Mouse (Mus musculus): ENCODE data around the gene Glmn. TPM values are rescaled to one million over a fixed set of nuclear protein-coding genes. Genes with fewer than 3 reads are reported as not detected.

The Glmn gene
- total RNA-seq, 1 experiment: 14.7 TPM

DNA sequence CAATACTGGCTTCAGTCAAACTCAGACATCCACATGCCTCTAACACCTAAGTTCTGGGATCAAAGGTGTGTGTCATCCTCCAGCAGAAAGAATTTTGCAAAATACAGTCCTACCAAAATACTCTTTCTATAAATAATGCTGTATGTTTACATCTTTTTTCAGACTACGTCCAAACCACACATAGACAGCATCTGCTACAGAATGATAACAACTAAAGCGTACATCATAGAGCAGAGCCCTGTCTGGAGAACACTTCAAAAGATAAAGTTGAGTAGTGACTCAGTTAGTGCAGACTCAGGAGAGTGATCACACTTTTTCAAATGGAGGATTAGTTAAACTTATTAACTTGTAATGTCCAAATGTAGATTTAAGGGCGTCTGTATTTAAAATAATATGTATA, 49.7 kb downstream of the Glmn start:
- Histone ChIP-seq H3K9ac (ENCODE audit: insufficient read depth, low read depth, low read length, poor library complexity, severe bottlenecking) (no peak overlapping the region), H3K9me3 (ENCODE audit: control insufficient read depth, insufficient read depth, low read depth, low read length) (0 out of 2 replicates have a peak, but pooled peaks cover 2% of the 10 kb centered on the region), H3K36me3 (ENCODE audit: control insufficient read depth, insufficient read depth, low read length, poor library complexity, severe bottlenecking) (no peaks in the 10 kb centered on the region), H3K4me1 (ENCODE audit: control insufficient read depth in 2 of 2, insufficient read depth in 2 of 2, low read length in 2 of 2, poor library complexity in 1 of 2) (no peaks in the 10 kb centered on the region), H3K4me3 (ENCODE audit: insufficient read depth in 1 of 2, low read depth in 1 of 2, low read length in 2 of 2, poor library complexity in 1 of 2, severe bottlenecking in 1 of 2) (no peak overlapping the region), H3K27ac (ENCODE audit: insufficient read depth, low read depth, low read length, poor library complexity, severe bottlenecking) (no peak overlapping the region)
- no peak for DNase-seq (ENCODE audit: low read depth, low spot score)
- no peak for TF ChIP-seq HCFC1 (IDR thresholded peaks at IDR 0.05; ENCODE audit: borderline replicate concordance, insufficient read depth, low read length)
- no peak for TF ChIP-seq ZNF384 (IDR thresholded peaks at IDR 0.05; ENCODE audit: low read depth, low read length)
- no peak for TF ChIP-seq ZC3H11A (IDR thresholded peaks at IDR 0.05; ENCODE audit: borderline replicate concordance, low read depth, low read length)
- TF ChIP-seq MAFK (IDR thresholded peaks at IDR 0.05; ENCODE audit: insufficient read depth, low read depth, low read length): no peak
- in situ Hi-C loops (cut with MboI; ENCODE audit: low sequenced_read_pairs in 2 of 2, unreplicated experiment in 2 of 2): no loop called here

DNA sequence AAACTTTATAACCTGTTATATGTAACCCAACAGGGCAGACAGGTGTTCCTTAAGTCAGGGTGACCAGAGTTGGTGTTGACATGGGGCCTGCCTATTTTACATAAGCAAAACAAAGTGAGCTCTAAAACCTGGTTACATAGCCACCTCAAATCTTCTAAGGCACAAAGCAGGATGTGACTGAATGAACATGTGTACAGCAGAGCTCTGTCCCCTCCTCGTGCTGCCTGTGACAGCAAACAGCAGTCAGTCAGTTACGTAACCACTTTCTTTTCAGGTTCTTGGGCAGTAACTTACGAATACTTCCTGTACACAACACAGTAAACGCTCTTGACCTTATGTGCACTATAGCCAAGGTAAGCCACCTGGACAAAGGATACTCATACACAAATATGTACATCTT, 51.8 kb downstream of the Glmn start:
- Histone ChIP-seq H3K36me3 (ENCODE audit: control insufficient read depth, insufficient read depth, low read length, poor library complexity, severe bottlenecking) (no peaks in the 10 kb centered on the region), H3K9ac (ENCODE audit: insufficient read depth, low read depth, low read length, poor library complexity, severe bottlenecking) (no peak overlapping the region), H3K4me3 (ENCODE audit: insufficient read depth in 1 of 2, low read depth in 1 of 2, low read length in 2 of 2, poor library complexity in 1 of 2, severe bottlenecking in 1 of 2) (no peak overlapping the region), H3K4me1 (ENCODE audit: control insufficient read depth in 2 of 2, insufficient read depth in 2 of 2, low read length in 2 of 2, poor library complexity in 1 of 2) (no peaks in the 10 kb centered on the region), H3K9me3 (ENCODE audit: control insufficient read depth, insufficient read depth, low read depth, low read length) (0 out of 2 replicates have a peak, but pooled peaks cover 2% of the 10 kb centered on the region), H3K27ac (ENCODE audit: insufficient read depth, low read depth, low read length, poor library complexity, severe bottlenecking) (no peak overlapping the region)
- DNase-seq (ENCODE audit: low read depth, low spot score): no peak
- no peak for TF ChIP-seq HCFC1 (IDR thresholded peaks at IDR 0.05; ENCODE audit: borderline replicate concordance, insufficient read depth, low read length)
- TF ChIP-seq MAFK (IDR thresholded peaks at IDR 0.05; ENCODE audit: insufficient read depth, low read depth, low read length): no peak
- TF ChIP-seq CHD2 (IDR thresholded peaks at IDR 0.05; ENCODE audit: low read depth, low read length): no peak
- no peak for TF ChIP-seq ZC3H11A (IDR thresholded peaks at IDR 0.05; ENCODE audit: borderline replicate concordance, low read depth, low read length)
- no peak for TF ChIP-seq ZNF384 (IDR thresholded peaks at IDR 0.05; ENCODE audit: low read depth, low read length)
- in situ Hi-C loops (cut with MboI; ENCODE audit: low sequenced_read_pairs in 2 of 2, unreplicated experiment in 2 of 2): no loop called here

DNA sequence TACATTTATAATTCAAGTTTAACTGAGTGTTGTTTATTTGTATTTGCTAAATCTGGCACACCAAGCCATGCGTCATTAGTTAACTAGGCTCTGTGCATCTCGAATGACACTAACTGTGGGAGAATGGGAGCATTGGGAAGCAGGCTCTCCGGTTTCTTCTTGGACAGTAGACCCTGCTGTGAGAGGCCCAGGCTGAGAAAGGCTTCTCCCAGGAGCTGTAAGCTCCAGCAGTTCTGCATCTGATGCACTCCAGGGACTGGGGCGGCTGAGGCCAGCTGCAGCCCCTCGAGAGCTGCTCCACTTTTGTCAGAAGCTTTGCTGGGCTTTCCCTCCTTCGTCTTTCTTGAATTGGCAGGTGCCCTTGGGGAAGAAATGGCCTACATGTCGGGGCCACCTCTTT, 56.0 kb downstream of the Glmn start:
- no peak overlapping the region for H3K27ac ChIP-seq (ENCODE audit: insufficient read depth, low read depth, low read length, poor library complexity, severe bottlenecking)
- in situ Hi-C loops (cut with MboI; ENCODE audit: low sequenced_read_pairs in 2 of 2, unreplicated experiment in 2 of 2): no loop called here
- DNase-seq (ENCODE audit: low read depth, low spot score): no peak
- H3K4me1 ChIP-seq (ENCODE audit: control insufficient read depth in 2 of 2, insufficient read depth in 2 of 2, low read length in 2 of 2, poor library complexity in 1 of 2): no peaks in the 10 kb centered on the region
- H3K9ac ChIP-seq (ENCODE audit: insufficient read depth, low read depth, low read length, poor library complexity, severe bottlenecking): no peak overlapping the region
- no peak overlapping the region for H3K4me3 ChIP-seq (ENCODE audit: insufficient read depth in 1 of 2, low read depth in 1 of 2, low read length in 2 of 2, poor library complexity in 1 of 2, severe bottlenecking in 1 of 2)
- TF ChIP-seq ZC3H11A (IDR thresholded peaks at IDR 0.05; ENCODE audit: borderline replicate concordance, low read depth, low read length) (no peak), ZNF384 (IDR thresholded peaks at IDR 0.05; ENCODE audit: low read depth, low read length) (no peak), CHD2 (IDR thresholded peaks at IDR 0.05; ENCODE audit: low read depth, low read length) (no peak), HCFC1 (IDR thresholded peaks at IDR 0.05; ENCODE audit: borderline replicate concordance, insufficient read depth, low read length) (no peak), MAFK (IDR thresholded peaks at IDR 0.05; ENCODE audit: insufficient read depth, low read depth, low read length) (no peak)
- no peaks in the 10 kb centered on the region for H3K9me3 ChIP-seq (ENCODE audit: control insufficient read depth, insufficient read depth, low read depth, low read length)
- H3K36me3 ChIP-seq (ENCODE audit: control insufficient read depth, insufficient read depth, low read length, poor library complexity, severe bottlenecking): no peaks in the 10 kb centered on the region

DNA sequence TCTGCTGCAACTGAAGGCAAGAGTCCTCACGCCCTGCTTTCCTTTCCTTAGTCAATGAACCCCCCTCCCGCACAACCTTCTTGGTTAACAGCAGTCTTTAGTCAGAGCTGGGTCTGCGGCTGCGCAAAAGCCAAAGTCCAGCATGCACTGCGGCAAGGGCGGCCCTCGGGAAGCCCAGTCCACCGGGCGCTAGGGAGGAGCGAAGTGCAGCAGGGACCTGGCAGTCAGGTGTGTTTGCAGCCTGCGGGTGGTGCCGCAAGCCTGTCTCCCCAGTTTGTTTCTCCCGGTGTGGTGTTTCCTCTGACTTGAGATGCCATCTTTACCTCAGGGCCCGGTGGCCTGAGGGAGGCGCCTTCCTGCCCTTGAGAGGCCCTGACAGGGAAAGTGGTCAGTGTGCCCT, 63.1 kb downstream of the Glmn start, which contains the start of gene 1700028K03Rik:
Gene 1700028K03Rik (plus strand): TSS at position 129 of the 400 bp plus-strand sequence.
- Histone ChIP-seq H3K4me3 (ENCODE audit: insufficient read depth in 1 of 2, low read depth in 1 of 2, low read length in 2 of 2, poor library complexity in 1 of 2, severe bottlenecking in 1 of 2) (peak within 1 kb of the TSS; percentile 47 to 58), H3K27ac (ENCODE audit: insufficient read depth, low read depth, low read length, poor library complexity, severe bottlenecking) (no peak within 1 kb of the TSS), H3K4me1 (ENCODE audit: control insufficient read depth in 2 of 2, insufficient read depth in 2 of 2, low read length in 2 of 2, poor library complexity in 1 of 2) (no peaks in the 10 kb centered on the region), H3K9ac (ENCODE audit: insufficient read depth, low read depth, low read length, poor library complexity, severe bottlenecking) (peak within 1 kb of the TSS; percentile 54; the same call in 1 of the 2 replicates), H3K36me3 (ENCODE audit: control insufficient read depth, insufficient read depth, low read length, poor library complexity, severe bottlenecking) (no peaks in the 10 kb centered on the region), H3K9me3 (ENCODE audit: control insufficient read depth, insufficient read depth, low read depth, low read length) (no peaks in the 10 kb centered on the region)
- TF ChIP-seq ZC3H11A (IDR thresholded peaks at IDR 0.05; ENCODE audit: borderline replicate concordance, low read depth, low read length) (no peak), HCFC1 (IDR thresholded peaks at IDR 0.05; ENCODE audit: borderline replicate concordance, insufficient read depth, low read length) (no peak), MAFK (IDR thresholded peaks at IDR 0.05; ENCODE audit: insufficient read depth, low read depth, low read length) (no peak), ZNF384 (IDR thresholded peaks at IDR 0.05; ENCODE audit: low read depth, low read length) (no peak), CHD2 (IDR thresholded peaks at IDR 0.05; ENCODE audit: low read depth, low read length) (no peak)
- no peak for DNase-seq (ENCODE audit: low read depth, low spot score)
- in situ Hi-C loops (cut with MboI; ENCODE audit: low sequenced_read_pairs in 2 of 2, unreplicated experiment in 2 of 2): no loop called here

DNA sequence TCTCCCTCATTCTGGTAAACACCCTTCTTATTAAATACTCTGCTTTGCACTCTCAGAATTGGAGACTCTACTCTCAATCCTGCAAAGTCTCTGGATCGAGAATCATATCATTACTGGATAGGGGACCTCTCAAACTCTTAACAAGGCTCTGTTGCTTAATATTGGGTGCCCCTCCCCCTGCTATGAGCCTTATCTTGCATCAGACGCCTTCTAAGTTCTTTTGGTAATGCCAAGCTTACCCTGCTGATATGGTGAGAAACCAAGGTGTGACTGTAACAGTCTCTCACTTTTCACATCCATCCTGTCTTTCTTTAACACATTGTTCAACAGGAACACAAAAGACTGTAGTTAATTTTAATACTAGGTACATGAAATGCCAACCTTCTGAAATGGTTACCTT, 64.1 kb downstream of the Glmn start:
- no peak for DNase-seq (ENCODE audit: low read depth, low spot score)
- in situ Hi-C loops (cut with MboI; ENCODE audit: low sequenced_read_pairs in 2 of 2, unreplicated experiment in 2 of 2): no loop called here
- no peak overlapping the region for H3K9ac ChIP-seq (ENCODE audit: insufficient read depth, low read depth, low read length, poor library complexity, severe bottlenecking)
- no peak overlapping the region for H3K4me3 ChIP-seq (ENCODE audit: insufficient read depth in 1 of 2, low read depth in 1 of 2, low read length in 2 of 2, poor library complexity in 1 of 2, severe bottlenecking in 1 of 2)
- no peaks in the 10 kb centered on the region for H3K4me1 ChIP-seq (ENCODE audit: control insufficient read depth in 2 of 2, insufficient read depth in 2 of 2, low read length in 2 of 2, poor library complexity in 1 of 2)
- H3K36me3 ChIP-seq (ENCODE audit: control insufficient read depth, insufficient read depth, low read length, poor library complexity, severe bottlenecking): no peaks in the 10 kb centered on the region
- H3K9me3 ChIP-seq (ENCODE audit: control insufficient read depth, insufficient read depth, low read depth, low read length): no peaks in the 10 kb centered on the region
- TF ChIP-seq ZNF384 (IDR thresholded peaks at IDR 0.05; ENCODE audit: low read depth, low read length) (no peak), HCFC1 (IDR thresholded peaks at IDR 0.05; ENCODE audit: borderline replicate concordance, insufficient read depth, low read length) (no peak), MAFK (IDR thresholded peaks at IDR 0.05; ENCODE audit: insufficient read depth, low read depth, low read length) (no peak), CHD2 (IDR thresholded peaks at IDR 0.05; ENCODE audit: low read depth, low read length) (no peak), ZC3H11A (IDR thresholded peaks at IDR 0.05; ENCODE audit: borderline replicate concordance, low read depth, low read length) (no peak)
- H3K27ac ChIP-seq (ENCODE audit: insufficient read depth, low read depth, low read length, poor library complexity, severe bottlenecking): no peak overlapping the region

Measured in ES-E14 (cell line).